Mouse (Mus musculus) heart, embryonic 13.5 days (tissue): ENCODE measurements around the gene Agl. TPM values are rescaled to one million over a fixed set of nuclear protein-coding genes. Genes with fewer than 3 reads are reported as not detected.
"Not testable (repeated sequence)": the region's sequence is repeated elsewhere in the genome, so short reads cannot be mapped to it uniquely, and the experiment has no call there.

Experiments
- ATAC-seq: fragments of 200-750 bp; cut with Nextera tagmentation; 2 replicates; pipeline ENCODE4 v1.8.0; 2017; ENCODE audit warnings: moderate TSS enrichment; ENCODE audit not compliant: insufficient number of reproducible peaks, low FRiP score, low TSS enrichment; ENCODE audit errors: extremely low read depth
- H3K27ac ChIP-seq: fragments of 300-500 bp; sonication (generic); replicated peaks from 2 replicates; pipeline ENCODE4 v1.5.1; 2015; ENCODE audit warnings: moderate library complexity, mild to moderate bottlenecking, inconsistent platforms
- H3K27me3 ChIP-seq: fragments of 300-500 bp; sonication (generic); replicated peaks from 2 replicates; pipeline ENCODE4 v1.6.1; 2015; ENCODE audit warnings: mild to moderate bottlenecking, inconsistent platforms
- H3K36me3 ChIP-seq: fragments of 300-500 bp; sonication (generic); 2 replicates; pipeline ENCODE4 v1.6.1; 2015; ENCODE audit warnings: mild to moderate bottlenecking, inconsistent platforms
- H3K4me1 ChIP-seq: fragments of 300-500 bp; sonication (generic); 2 replicates; pipeline ENCODE4 v1.6.1; 2015; ENCODE audit warnings: inconsistent platforms
- H3K4me2 ChIP-seq: fragments of 300-500 bp; sonication (generic); 2 replicates; pipeline ENCODE4 v1.6.1; 2015; ENCODE audit warnings: inconsistent platforms, mild to moderate bottlenecking, moderate library complexity
- H3K4me3 ChIP-seq: fragments of 300-500 bp; sonication (generic); 2 replicates; pipeline ENCODE4 v1.5.1; 2015; ENCODE audit warnings: moderate library complexity, mild to moderate bottlenecking, inconsistent platforms
- H3K9ac ChIP-seq: fragments of 300-500 bp; sonication (generic); 2 replicates; pipeline ENCODE4 v1.6.1; 2015; ENCODE audit warnings: inconsistent platforms, mild to moderate bottlenecking, moderate library complexity
- H3K9me3 ChIP-seq: fragments of 300-500 bp; sonication (generic); 2 replicates; pipeline ENCODE4 v1.6.1; 2016; ENCODE audit warnings: inconsistent platforms
- WGBS: fragments of 180-500 bp; shearing (Covaris S2); methylation state at CpG from one replicate; pipeline ENCODE4 v1.1.7; 2015; ENCODE audit warnings: mixed read lengths; 5-methylcytosine and 5-hydroxymethylcytosine counted together
- polyA plus RNA-seq: library from polyadenylated mRNA; unstranded; fragments of >200 nt; fragmentation: Nextera tagmentation; extraction: Ambion mirVana; gene quantifications from 2 replicates; pipeline ENCODE4 v1.2.1, GENCODE M21; 2015

The Agl gene
- polyA plus RNA-seq, 1 experiment from 2014 or later: 44.3 TPM

DNA sequence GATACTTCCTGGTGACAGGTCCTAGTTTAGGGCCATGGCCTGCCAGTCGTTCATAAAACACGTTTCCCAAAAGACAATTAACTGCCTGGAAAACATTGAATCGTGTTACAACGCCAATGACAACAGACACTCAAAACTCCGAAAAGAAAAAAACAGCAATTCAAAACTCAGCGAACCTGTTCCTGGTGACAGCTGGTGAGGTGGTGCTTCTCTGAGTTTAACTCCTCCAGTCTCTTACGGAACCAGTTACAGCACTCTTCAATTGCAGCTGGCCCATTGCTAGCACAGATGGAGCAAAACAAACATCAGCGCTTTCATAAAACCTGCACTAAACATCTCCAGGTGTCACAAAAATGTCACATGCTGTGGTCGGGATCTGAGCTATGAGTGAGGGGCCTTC lies 21.4 kb downstream of the Agl start:
- H3K27me3 ChIP-seq: no peaks in the 10 kb centered on the region
- H3K4me2 ChIP-seq: no peak overlapping the region
- 88% methylated on average over 9 of the region's 9 CpGs for WGBS
- no peak overlapping the region for H3K27ac ChIP-seq
- peaks cover 91% of the 10 kb centered on the region for H3K36me3 ChIP-seq
- H3K9me3 ChIP-seq: no peaks in the 10 kb centered on the region
- no peaks in the 10 kb centered on the region for H3K4me1 ChIP-seq
- no peak overlapping the region for H3K4me3 ChIP-seq
- ATAC-seq: no peak
- H3K9ac ChIP-seq: no peak overlapping the region

DNA sequence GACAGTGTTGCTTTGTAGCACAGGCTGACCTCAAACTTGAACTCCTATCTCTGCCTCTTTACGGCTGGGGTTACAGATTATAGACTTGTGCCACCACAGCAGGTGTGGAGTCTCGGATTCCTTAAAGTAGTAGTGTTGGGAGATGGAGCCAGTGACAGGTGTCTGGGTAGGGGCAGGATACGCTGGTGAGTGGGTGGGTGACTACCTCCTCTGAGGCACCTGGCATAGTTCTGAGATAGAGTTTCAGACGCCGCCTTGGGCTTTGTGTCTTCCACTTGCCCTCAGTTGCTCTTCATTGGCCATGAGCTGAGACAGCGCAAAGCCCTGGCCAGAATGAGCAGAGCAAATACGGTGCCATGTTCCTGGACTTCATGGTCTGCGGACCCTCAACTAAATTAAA lies 22.1 kb downstream of the Agl start:
- Histone ChIP-seq H3K9me3 (no peaks in the 10 kb centered on the region), H3K27me3 (no peaks in the 10 kb centered on the region), H3K9ac (no peak overlapping the region), H3K4me3 (no peak overlapping the region), H3K36me3 (peaks cover 91% of the 10 kb centered on the region), H3K4me1 (no peaks in the 10 kb centered on the region), H3K4me2 (no peak overlapping the region), H3K27ac (no peak overlapping the region)
- ATAC-seq: no peak
- 86% methylated on average over 8 of the region's 8 CpGs for WGBS

DNA sequence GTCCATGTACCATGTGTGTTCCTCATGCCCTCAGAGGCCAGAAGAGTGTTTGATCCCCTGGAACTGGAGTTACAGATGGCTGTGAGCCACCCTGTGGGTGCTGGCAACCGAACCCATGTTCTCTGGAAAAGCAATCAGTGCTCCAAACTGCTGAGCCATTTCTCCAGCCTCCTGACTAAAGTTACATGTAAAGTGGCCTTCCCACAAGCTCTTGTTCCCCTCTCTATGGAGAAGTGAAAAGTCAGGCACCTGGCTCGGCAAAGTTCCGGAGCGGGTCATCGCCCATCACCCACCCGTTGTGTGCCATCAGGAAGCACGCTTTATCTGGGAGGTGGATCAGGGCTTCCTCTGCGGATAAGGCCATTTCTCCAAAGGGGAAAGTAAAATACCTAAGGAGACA lies 23.2 kb downstream of the Agl start:
- H3K36me3 ChIP-seq: peaks cover 91% of the 10 kb centered on the region
- 83% methylated on average over 8 of the region's 8 CpGs for WGBS
- H3K9me3 ChIP-seq: no peaks in the 10 kb centered on the region

DNA sequence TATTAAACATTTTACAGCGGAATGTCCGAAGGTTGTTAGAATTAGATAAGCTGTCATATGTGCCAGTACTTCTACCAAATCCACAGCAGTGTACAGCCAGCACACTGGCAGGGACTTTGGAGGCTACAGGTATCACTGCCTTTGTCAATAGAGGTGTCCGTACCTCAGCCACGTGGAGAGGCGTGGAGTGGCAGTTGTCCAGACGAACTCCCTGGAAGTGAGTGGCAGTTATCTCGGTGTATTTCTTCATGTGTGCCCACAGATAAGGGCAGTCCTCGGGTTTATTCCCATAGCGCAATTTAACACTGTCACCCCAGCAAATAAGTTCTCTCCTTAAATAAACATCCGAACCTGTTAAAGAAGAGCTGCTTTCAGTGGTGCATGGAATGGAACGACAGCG lies 23.7 kb downstream of the Agl start:
- Histone ChIP-seq H3K4me1 (no peaks in the 10 kb centered on the region), H3K9ac (no peak overlapping the region), H3K4me2 (no peak overlapping the region), H3K9me3 (no peaks in the 10 kb centered on the region), H3K27ac (no peak overlapping the region), H3K27me3 (no peaks in the 10 kb centered on the region), H3K36me3 (peaks cover 91% of the 10 kb centered on the region), H3K4me3 (no peak overlapping the region)
- WGBS: 80% methylated on average over 12 of the region's 12 CpGs
- ATAC-seq: no peak

More for the DNA sequence above, 23.2 kb downstream of the Agl start:
- no peak for ATAC-seq
- H3K27ac ChIP-seq: no peak overlapping the region
- H3K4me2 ChIP-seq: no peak overlapping the region
- no peaks in the 10 kb centered on the region for H3K4me1 ChIP-seq
- no peak overlapping the region for H3K4me3 ChIP-seq
- no peak overlapping the region for H3K9ac ChIP-seq
- H3K27me3 ChIP-seq: no peaks in the 10 kb centered on the region

DNA sequence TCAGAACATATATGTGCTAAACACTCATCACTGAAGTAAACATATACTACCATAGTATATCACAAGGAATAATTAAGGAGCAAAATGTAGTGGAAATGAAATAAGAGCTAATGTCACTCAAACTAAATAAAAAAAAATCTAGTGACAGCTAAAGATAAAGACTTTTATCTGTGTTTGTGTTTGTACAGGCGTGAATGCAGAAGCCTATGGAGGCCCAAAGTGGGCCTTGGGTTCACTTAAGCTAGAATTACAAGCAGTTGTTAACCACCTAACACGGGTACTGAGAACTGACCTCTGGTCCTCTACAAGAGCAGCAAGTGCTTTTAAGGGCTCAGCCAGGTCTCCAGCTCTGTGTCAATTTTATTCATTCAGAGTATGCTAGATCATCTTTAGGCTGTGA lies 31.0 kb downstream of the Agl start:
- H3K4me2 ChIP-seq: no peak overlapping the region
- no peak overlapping the region for H3K4me3 ChIP-seq
- WGBS: 74% methylated on average over 2 of the region's 2 CpGs
- no peak overlapping the region for H3K9ac ChIP-seq
- ATAC-seq: no peak
- H3K4me1 ChIP-seq: no peaks in the 10 kb centered on the region
- peaks cover 99% of the 10 kb centered on the region for H3K36me3 ChIP-seq
- H3K27me3 ChIP-seq: no peaks in the 10 kb centered on the region
- H3K9me3 ChIP-seq: no peaks in the 10 kb centered on the region
- no peak overlapping the region for H3K27ac ChIP-seq

DNA sequence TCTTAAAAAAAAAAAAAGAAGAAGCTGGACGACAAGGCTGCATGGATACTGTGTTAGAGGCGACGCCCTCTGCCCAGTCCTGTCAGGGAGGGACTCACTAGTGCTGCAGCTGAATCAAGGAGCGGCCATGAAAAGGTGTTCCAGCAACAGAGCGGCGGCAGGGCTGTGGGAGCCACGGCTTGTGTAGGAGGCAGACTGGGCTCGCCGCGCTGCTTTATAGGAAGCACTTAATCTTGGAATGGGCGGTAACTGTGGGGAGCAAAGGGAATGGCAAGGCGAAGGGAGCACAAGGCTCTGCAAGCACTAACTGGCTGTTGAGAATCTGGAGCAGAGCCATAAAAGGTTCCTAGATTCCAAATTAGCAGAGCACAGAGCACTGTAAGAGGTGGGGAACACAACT lies 34.1 kb downstream of the Agl start:
- no peak overlapping the region for H3K27ac ChIP-seq
- WGBS: 82% methylated on average over 12 of the region's 12 CpGs
- H3K36me3 ChIP-seq: peaks cover 90% of the 10 kb centered on the region
- H3K4me3 ChIP-seq: no peak overlapping the region
- no peaks in the 10 kb centered on the region for H3K4me1 ChIP-seq
- no peak for ATAC-seq
- H3K9ac ChIP-seq: no peak overlapping the region
- H3K4me2 ChIP-seq: no peak overlapping the region
- H3K9me3 ChIP-seq: no peaks in the 10 kb centered on the region
- no peaks in the 10 kb centered on the region for H3K27me3 ChIP-seq

DNA sequence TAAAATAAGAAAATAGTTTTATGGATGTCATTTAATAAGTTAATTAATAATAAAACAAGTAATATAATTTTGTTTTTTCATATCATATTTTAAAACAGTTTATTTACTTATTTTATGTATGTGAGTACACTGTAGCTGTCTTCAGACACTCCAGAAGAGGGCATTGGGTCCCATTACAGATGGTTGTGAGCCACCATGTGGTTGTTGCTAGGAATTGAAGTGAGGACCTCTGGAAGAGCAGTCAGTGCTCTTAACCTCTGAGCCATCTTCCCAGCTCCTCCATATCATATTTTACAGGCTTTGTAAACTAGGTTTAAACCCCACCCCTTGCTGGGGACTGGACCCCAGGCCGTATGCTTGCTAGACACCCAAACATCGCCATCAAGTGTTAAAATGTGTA lies 36.4 kb downstream of the Agl start:
- 86% methylated on average over 2 of the region's 2 CpGs for WGBS
- H3K27ac ChIP-seq: no peak overlapping the region
- H3K4me1 ChIP-seq: no peaks in the 10 kb centered on the region
- no peaks in the 10 kb centered on the region for H3K9me3 ChIP-seq
- H3K9ac ChIP-seq: no peak overlapping the region
- no peak for ATAC-seq
- H3K36me3 ChIP-seq: peaks cover 90% of the 10 kb centered on the region
- no peak overlapping the region for H3K4me2 ChIP-seq
- no peaks in the 10 kb centered on the region for H3K27me3 ChIP-seq
- H3K4me3 ChIP-seq: no peak overlapping the region

DNA sequence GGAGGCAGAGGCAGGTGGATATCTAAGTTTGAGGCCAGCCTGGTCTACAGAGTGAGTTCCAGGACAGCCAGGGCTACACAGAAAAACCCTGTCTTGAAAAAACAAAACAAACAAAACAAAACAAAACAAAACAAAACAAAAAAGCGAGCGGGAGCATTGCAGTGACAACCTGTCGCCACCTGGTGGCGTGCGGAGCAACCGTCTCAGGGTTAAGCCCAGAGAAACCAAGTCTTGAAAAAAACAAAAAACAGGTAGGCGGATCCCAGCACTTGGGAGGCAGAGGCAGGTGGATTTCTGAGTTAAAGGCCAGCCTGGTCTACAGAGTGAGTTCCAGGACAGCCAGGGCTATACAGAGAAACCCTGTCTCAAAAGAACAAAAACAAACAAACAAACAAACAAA lies 41.0 kb downstream of the Agl start:
- not testable (repeated sequence) for H3K4me3 ChIP-seq, H3K9ac ChIP-seq, H3K27me3 ChIP-seq, ATAC-seq, H3K4me2 ChIP-seq, H3K27ac ChIP-seq, H3K4me1 ChIP-seq, H3K9me3 ChIP-seq
- peaks cover 59% of the 10 kb centered on the region for H3K36me3 ChIP-seq
- WGBS: 89% methylated on average over 7 of the region's 7 CpGs

DNA sequence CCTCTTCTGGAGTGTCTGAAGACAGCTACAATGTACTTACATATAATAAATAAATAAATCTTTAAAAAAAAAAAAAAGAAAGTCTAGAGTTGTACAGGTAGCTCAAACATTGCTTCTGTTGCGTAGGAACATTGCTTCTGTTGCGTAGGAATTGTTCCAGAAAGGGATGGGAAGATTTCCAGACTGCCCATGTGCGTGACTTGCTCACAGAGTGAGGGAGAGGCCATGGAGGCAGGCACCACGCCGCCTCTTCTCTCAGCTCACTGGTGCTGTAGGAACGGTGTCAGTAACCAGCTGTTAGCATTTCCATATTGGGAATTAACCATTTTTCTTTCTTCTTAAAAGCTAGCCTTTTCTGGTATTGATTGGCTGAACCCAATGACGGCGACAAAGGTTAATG lies 55.1 kb downstream of the Agl start:
- H3K36me3 ChIP-seq: peaks cover 84% of the 10 kb centered on the region

DNA sequence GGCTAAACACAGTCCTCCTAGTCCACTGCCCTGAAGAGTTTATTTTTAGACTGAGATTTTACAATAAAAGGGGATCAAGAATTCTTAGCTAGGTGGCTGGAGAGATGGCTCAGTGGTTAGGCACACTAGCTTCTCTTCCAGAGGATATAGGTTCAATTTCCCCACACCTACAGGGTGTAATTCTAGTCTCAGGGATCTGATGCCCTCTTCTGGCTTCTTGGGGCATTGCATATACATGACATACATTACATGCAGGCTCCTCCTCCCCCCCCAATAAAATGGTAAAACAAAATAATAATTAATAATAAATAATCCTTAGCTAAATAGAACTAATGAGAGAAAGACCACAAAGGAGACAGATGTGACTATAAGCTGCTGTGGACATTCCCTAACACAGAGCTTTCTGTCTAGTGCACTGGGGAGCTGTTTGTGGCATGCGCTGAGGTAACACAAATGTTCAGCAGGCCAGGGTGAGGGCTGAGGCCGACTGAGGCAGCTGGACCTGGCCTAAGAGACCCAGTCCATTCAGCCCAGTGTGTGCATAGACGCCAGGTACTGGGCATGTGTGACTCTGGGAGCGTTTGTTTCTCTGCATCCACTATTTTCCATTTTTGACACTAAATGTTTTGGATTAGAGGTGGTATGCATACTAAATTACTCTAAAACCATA lies 56.6 kb downstream of the Agl start:
- Histone ChIP-seq H3K9me3 (no peaks in the 10 kb centered on the region), H3K27me3 (no peaks in the 10 kb centered on the region), H3K9ac (no peak overlapping the region), H3K4me2 (no peak overlapping the region), H3K4me1 (no peaks in the 10 kb centered on the region), H3K27ac (no peak overlapping the region), H3K4me3 (no peak overlapping the region), H3K36me3 (peaks cover 76% of the 10 kb centered on the region)
- 81% methylated on average over 4 of the region's 4 CpGs for WGBS
- no peak for ATAC-seq

More for the DNA sequence above, 55.1 kb downstream of the Agl start:
- 90% methylated on average over 8 of the region's 8 CpGs for WGBS
- ATAC-seq: no peak; the same call in 1 of the 2 replicates
- H3K27me3 ChIP-seq: no peaks in the 10 kb centered on the region
- no peaks in the 10 kb centered on the region for H3K9me3 ChIP-seq
- no peak overlapping the region for H3K27ac ChIP-seq
- no peak overlapping the region for H3K4me2 ChIP-seq
- no peak overlapping the region for H3K9ac ChIP-seq
- no peaks in the 10 kb centered on the region for H3K4me1 ChIP-seq
- H3K4me3 ChIP-seq: no peak overlapping the region

DNA sequence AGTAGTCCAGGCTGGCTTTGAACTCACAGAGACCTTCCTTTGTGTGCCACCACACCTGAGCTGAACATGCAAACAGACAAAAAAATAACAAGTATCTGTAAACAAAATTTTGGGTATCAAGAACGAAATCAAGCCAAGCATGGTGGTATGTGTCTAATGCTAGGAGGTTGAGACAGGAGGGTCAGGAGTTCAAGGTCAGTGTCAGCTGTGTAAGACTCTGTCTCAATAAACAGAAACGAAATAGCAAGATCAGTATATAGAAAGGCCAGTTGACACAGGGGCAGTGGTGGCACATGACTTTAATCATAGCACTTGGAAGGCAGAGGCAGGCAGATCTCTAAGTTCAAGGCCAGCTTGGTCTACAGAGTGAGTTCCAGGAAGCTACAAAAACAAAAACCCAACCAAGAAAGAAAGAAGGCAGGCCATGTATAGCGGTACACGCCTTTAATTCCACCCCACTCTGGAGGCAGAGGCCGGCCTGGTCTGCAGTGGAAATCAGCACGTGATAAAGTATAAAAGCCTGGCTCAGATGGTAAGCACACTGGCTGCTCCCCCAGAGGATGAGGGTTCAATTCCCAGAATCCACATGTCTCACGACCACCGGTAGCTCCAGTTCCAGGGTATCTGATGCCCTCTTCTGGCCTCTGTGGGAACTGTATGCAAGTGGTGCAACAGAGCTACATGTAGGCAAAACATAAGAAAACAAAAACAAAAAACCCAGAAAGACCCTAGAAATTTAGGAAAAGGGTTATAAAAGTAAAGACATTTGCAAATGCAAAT lies 59.4 kb downstream of the Agl start:
- H3K4me2 ChIP-seq: no peak overlapping the region
- H3K36me3 ChIP-seq: peaks cover 80% of the 10 kb centered on the region
- no peaks in the 10 kb centered on the region for H3K4me1 ChIP-seq
- WGBS: 57% methylated on average over 8 of the region's 8 CpGs
- no peak overlapping the region for H3K4me3 ChIP-seq
- H3K27ac ChIP-seq: no peak overlapping the region
- H3K27me3 ChIP-seq: no peaks in the 10 kb centered on the region
- no peak overlapping the region for H3K9ac ChIP-seq
- no peaks in the 10 kb centered on the region for H3K9me3 ChIP-seq
- no peak for ATAC-seq

DNA sequence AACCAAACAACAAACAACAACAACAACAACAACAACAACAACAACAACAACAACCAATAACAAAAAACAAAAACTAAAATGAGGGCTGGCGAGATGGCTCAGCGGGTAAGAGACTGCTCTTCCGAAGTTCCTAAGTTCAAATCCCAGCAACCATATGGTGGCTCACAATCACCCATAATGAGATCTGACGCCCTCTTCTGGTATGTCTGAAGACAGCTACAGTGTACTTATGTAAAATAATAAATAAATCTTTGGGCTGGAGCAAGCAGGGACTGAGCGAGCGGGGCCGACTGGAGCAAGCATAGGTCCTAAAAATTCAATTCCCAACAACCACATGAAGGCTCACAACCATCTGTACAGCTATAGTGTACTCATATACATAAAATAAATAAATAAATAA lies 60.3 kb downstream of the Agl start:
- H3K4me2 ChIP-seq, H3K4me3 ChIP-seq, H3K9ac ChIP-seq, H3K27me3 ChIP-seq, H3K27ac ChIP-seq, H3K9me3 ChIP-seq, H3K4me1 ChIP-seq, ATAC-seq: not testable (repeated sequence)
- 88% methylated on average over 7 of the region's 7 CpGs for WGBS
- H3K36me3 ChIP-seq: peaks cover 80% of the 10 kb centered on the region
